Mouse (Mus musculus) heart, postnatal 0 days (tissue): ENCODE measurements around the gene Chrm4.

ENCODE experiments used
- CTCF ChIP-seq: IDR thresholded peaks from 2 replicates; pipeline ENCODE4 v1.5.1; 2016; ENCODE audit warnings: antibody characterized with exemption, control low read depth, low read depth
- EP300 ChIP-seq: IDR thresholded peaks from 2 replicates; pipeline ENCODE4 v1.6.1; 2016; ENCODE audit warnings: antibody characterized with exemption, low read depth

DNA sequence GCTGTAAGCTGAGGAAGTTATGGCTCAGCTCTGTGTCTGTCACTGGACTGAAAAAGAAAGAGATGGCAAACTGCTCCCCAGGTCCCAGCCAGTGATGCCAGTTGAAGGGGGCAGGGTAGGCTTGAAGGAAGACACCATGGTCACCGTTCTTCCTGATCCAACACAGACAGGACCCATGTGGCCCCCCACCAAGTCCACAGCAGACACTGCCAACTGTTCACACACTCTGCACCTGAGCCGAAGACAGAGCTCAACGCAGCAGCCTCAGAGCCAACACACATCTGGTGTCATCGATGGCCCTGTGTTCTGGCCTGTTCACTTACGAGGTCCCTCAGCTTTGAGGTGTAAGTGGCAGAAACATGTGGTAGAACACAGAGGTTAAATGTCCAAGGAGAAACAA lies 33.4 kb downstream of the Chrm4 start:
- no peak for TF ChIP-seq CTCF
- no peak for TF ChIP-seq EP300
